Mouse (Mus musculus): ENCODE results near the gene Ednra. TPM values are rescaled to one million over a fixed set of nuclear protein-coding genes. Genes with fewer than 3 reads are reported as not detected.

Gene Ednra
- not detected for total RNA-seq (2023)

DNA sequence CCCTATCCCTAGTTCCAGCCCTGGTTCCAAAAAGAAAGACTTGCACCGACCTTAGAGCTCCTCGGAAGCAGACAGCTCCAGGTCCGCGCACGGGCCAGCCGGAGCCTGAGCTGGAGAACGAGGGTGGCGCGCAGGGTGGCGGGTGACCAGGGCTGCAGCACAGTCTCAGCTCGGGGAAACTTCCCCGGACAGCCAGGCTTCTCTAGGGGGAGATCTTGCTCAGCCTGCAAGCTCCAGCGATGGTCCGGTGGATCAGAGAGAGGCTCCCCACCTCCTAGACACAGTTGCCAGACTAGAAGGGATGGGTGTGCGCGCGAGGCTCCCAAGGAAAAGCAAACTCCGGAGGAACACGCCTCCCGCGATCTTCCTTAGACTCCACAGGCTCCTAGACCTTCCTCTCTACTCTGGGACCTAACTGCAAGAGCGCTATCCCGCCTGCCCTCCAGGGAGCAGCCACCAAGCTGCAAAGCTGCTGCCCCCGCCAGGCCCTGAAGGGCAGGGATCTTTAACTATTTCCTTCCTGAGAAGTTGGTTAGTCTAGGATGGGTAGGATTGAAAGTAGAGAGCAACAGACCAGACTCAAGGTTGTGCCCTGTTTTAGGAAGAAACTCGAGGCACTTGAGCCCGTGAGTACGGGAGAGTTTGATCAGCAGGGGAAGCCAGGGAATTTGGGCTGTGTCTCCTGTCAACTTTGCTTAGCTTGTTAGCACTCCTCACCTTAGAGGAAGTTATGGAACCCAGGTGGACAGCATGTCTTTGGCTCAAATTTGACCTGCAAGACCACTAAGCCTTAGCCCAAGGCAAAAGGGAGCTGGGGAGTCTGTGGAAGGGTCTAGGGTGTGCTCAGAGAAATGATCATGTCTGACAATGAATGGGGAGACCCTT is at the start of gene Ednra:
Gene Ednra (minus strand): TSS at position 419 of the 885 bp plus-strand sequence.

Other genes starting within 250 kb of the Ednra start
- 10 to 100 TPM; 17.3 to 20.9 TPM for gene Arhgap10, start 206.5 kb downstream of the Ednra start, total RNA-seq (2023)
- 10 to 100 TPM; 24.4 to 26.2 TPM for gene Prmt9, start 175.1 kb downstream of the Ednra start, total RNA-seq (2023)
- 10 to 100 TPM; 24.4 to 29.3 TPM for gene Tmem184c, start 113.8 kb downstream of the Ednra start, total RNA-seq (2023)

All from T-cell, adult 66 days (primary cell).